Mouse (Mus musculus) cerebellum, adult 2 months (tissue): ENCODE data around the gene Nipsnap2.

ENCODE experiments used
- CTCF ChIP-seq: fragments of 200-500 bp; IDR thresholded peaks from 2 replicates; pipeline ENCODE4 v1.5.1; 2011; ENCODE audit warnings: low read depth, mild to moderate bottlenecking, control low read depth, low read length, moderate library complexity, borderline replicate concordance; ENCODE audit not compliant: insufficient read depth
- POLR2A ChIP-seq: fragments of 200-500 bp; IDR thresholded peaks from 2 replicates; pipeline ENCODE4 v1.6.1; 2011; ENCODE audit warnings: low read length, control low read depth, borderline replicate concordance; ENCODE audit not compliant: insufficient read depth

GRCm38 (mm10) chr5:129774661-129775060, 49.8 kb downstream of the Nipsnap2 start:
- TF ChIP-seq POLR2A: no peak
- no peak for TF ChIP-seq CTCF
